Mouse (Mus musculus) limb, embryonic 10.5 days (tissue): ENCODE results near the gene Cyp2d22. TPM values are rescaled to one million over a fixed set of nuclear protein-coding genes. Genes with fewer than 3 reads are reported as not detected.
"Not testable (repeated sequence)": the region's sequence is repeated elsewhere in the genome, so short reads cannot be mapped to it uniquely, and the experiment has no call there.

Experiments
- DNase-seq: peaks from one replicate; pipeline ENCODE4 v3.0.0-alpha.2; 2017; ENCODE audit warnings: low spot score
- H3K27ac ChIP-seq: fragments of 300-500 bp; sonication (generic); 2 replicates; pipeline ENCODE4 v1.5.1; 2016; ENCODE audit warnings: mild to moderate bottlenecking
- H3K27me3 ChIP-seq: fragments of 300-500 bp; sonication (generic); 2 replicates; pipeline ENCODE4 v1.6.1; 2016; ENCODE audit warnings: low read depth, mild to moderate bottlenecking; ENCODE audit not compliant: poor library complexity, severe bottlenecking
- H3K36me3 ChIP-seq: fragments of 300-500 bp; sonication (generic); 2 replicates; pipeline ENCODE4 v1.6.1; 2016; ENCODE audit warnings: mild to moderate bottlenecking, moderate library complexity
- H3K4me1 ChIP-seq: fragments of 300-500 bp; sonication (generic); 2 replicates; pipeline ENCODE4 v1.6.1; 2016
- H3K4me3 ChIP-seq: fragments of 300-500 bp; sonication (generic); 2 replicates; pipeline ENCODE4 v1.5.1; 2016; ENCODE audit warnings: mild to moderate bottlenecking, moderate library complexity
- H3K9me3 ChIP-seq: fragments of 300-500 bp; sonication (generic); replicated peaks from 2 replicates; pipeline ENCODE4 v1.6.1; 2016; ENCODE audit warnings: mild to moderate bottlenecking
- WGBS: fragments of 180-500 bp; shearing (Covaris S2); methylation state at CpG from one replicate; pipeline ENCODE4 v1.1.7; 2016; 5-methylcytosine and 5-hydroxymethylcytosine counted together
- polyA plus RNA-seq: library from polyadenylated mRNA; unstranded; fragments of >200 nt; fragmentation: Nextera tagmentation; extraction: Ambion mirVana; gene quantifications from 2 replicates; pipeline ENCODE4 v1.2.1, GENCODE M21; 2016

The Cyp2d22 gene
- polyA plus RNA-seq, 1 experiment from 2014 or later: 2.9 TPM

- not testable (repeated sequence) for DNase-seq, H3K4me3 ChIP-seq
- 77% methylated on average over 2 of the region's 2 CpGs for WGBS
Observed at GRCm38 (mm10) chr15:82393922-82394321, 13.9 kb upstream of the Cyp2d22 start, which contains the start of gene Cyp2d11. TSS of gene Cyp2d11 (minus strand) at chr15:82394022.

GRCm38 (mm10) chr15:82389916-82390315, 9.9 kb upstream of the Cyp2d22 start:
- H3K36me3 ChIP-seq, H3K4me3 ChIP-seq, H3K27me3 ChIP-seq, DNase-seq, H3K27ac ChIP-seq, H3K9me3 ChIP-seq, H3K4me1 ChIP-seq: not testable (repeated sequence)
- 92% methylated on average over 10 of the region's 10 CpGs for WGBS

More at GRCm38 (mm10) chr15:82393922-82394321, 13.9 kb upstream of the Cyp2d22 start, which contains the start of gene Cyp2d11:
- not testable (repeated sequence) for H3K36me3 ChIP-seq, H3K27ac ChIP-seq, H3K4me1 ChIP-seq, H3K27me3 ChIP-seq, H3K9me3 ChIP-seq

GRCm38 (mm10) chr15:82385729-82386128, 5.7 kb upstream of the Cyp2d22 start:
- Histone ChIP-seq H3K9me3 (no peaks in the 10 kb centered on the region), H3K27me3 (no peaks in the 10 kb centered on the region), H3K4me1 (peaks cover 3% of the 10 kb centered on the region; the same call in 1 of the 2 replicates), H3K4me3 (no peak overlapping the region), H3K36me3 (no peaks in the 10 kb centered on the region), H3K27ac (no peak overlapping the region)
- no peak for DNase-seq
- WGBS: 94% methylated on average over 2 of the region's 2 CpGs

- WGBS: 91% methylated on average over 2 of the region's 2 CpGs
- no peak for DNase-seq
- H3K27me3 ChIP-seq: peaks cover 13% of the 10 kb centered on the region
- no peak overlapping the region for H3K27ac ChIP-seq
- H3K4me1 ChIP-seq: peaks cover 19% of the 10 kb centered on the region
- no peaks in the 10 kb centered on the region for H3K9me3 ChIP-seq
- H3K36me3 ChIP-seq: no peaks in the 10 kb centered on the region
- no peak overlapping the region for H3K4me3 ChIP-seq
Observed at GRCm38 (mm10) chr15:82382441-82382840, 2.4 kb upstream of the Cyp2d22 start.

GRCm38 (mm10) chr15:82380714-82381062, 628 bp upstream of the Cyp2d22 start:
- 41% methylated on average over 7 of the region's 7 CpGs for WGBS
- peaks cover 13% of the 10 kb centered on the region for H3K27me3 ChIP-seq
- no peaks in the 10 kb centered on the region for H3K9me3 ChIP-seq
- no peaks in the 10 kb centered on the region for H3K36me3 ChIP-seq
- H3K4me1 ChIP-seq: peaks cover 25% of the 10 kb centered on the region
- no peak for DNase-seq
- H3K27ac ChIP-seq: no peak overlapping the region
- peak overlapping the region; percentile 52 for H3K4me3 ChIP-seq

GRCm38 (mm10) chr15:82379511-82379870, 569 bp downstream of the Cyp2d22 start:
- no peaks in the 10 kb centered on the region for H3K36me3 ChIP-seq
- H3K4me1 ChIP-seq: peaks cover 25% of the 10 kb centered on the region
- H3K9me3 ChIP-seq: no peaks in the 10 kb centered on the region
- H3K4me3 ChIP-seq: peak overlapping the region; percentile 52
- DNase-seq: no peak
- H3K27ac ChIP-seq: peak overlapping the region; percentile 58
- H3K27me3 ChIP-seq: peaks cover 13% of the 10 kb centered on the region
- WGBS: 13% methylated on average over 7 of the region's 7 CpGs

- no peak for DNase-seq
- H3K27me3 ChIP-seq: peaks cover 13% of the 10 kb centered on the region
- peaks cover 25% of the 10 kb centered on the region for H3K4me1 ChIP-seq
- H3K4me3 ChIP-seq: no peak overlapping the region
- WGBS: 57% methylated on average over 15 of the region's 15 CpGs
- H3K27ac ChIP-seq: no peak overlapping the region
- no peaks in the 10 kb centered on the region for H3K36me3 ChIP-seq
- no peaks in the 10 kb centered on the region for H3K9me3 ChIP-seq
Observed at GRCm38 (mm10) chr15:82378261-82379180, 1.5 kb downstream of the Cyp2d22 start.

GRCm38 (mm10) chr15:82377701-82378100, 2.4 kb downstream of the Cyp2d22 start:
- Histone ChIP-seq H3K36me3 (no peaks in the 10 kb centered on the region), H3K4me1 (peaks cover 25% of the 10 kb centered on the region), H3K9me3 (no peaks in the 10 kb centered on the region), H3K27ac (no peak overlapping the region), H3K4me3 (no peak overlapping the region), H3K27me3 (peaks cover 13% of the 10 kb centered on the region)
- no peak for DNase-seq
- 82% methylated on average over 5 of the region's 5 CpGs for WGBS

- WGBS: 84% methylated on average over 17 of the region's 17 CpGs
- Histone ChIP-seq H3K9me3 (no peaks in the 10 kb centered on the region), H3K27ac (no peak overlapping the region), H3K27me3 (peaks cover 13% of the 10 kb centered on the region), H3K4me1 (peaks cover 25% of the 10 kb centered on the region), H3K4me3 (no peak overlapping the region), H3K36me3 (no peaks in the 10 kb centered on the region)
- no peak for DNase-seq
Observed at GRCm38 (mm10) chr15:82376393-82377138, 3.5 kb downstream of the Cyp2d22 start.

GRCm38 (mm10) chr15:82375855-82376254, 4.2 kb downstream of the Cyp2d22 start:
- Histone ChIP-seq H3K36me3 (no peaks in the 10 kb centered on the region), H3K4me3 (no peak overlapping the region), H3K9me3 (no peaks in the 10 kb centered on the region), H3K27ac (no peak overlapping the region), H3K27me3 (peaks cover 13% of the 10 kb centered on the region), H3K4me1 (peaks cover 23% of the 10 kb centered on the region)
- DNase-seq: no peak
- 94% methylated on average over 9 of the region's 9 CpGs for WGBS

GRCm38 (mm10) chr15:82374437-82374836, 5.6 kb downstream of the Cyp2d22 start:
- H3K4me3 ChIP-seq: no peak overlapping the region
- no peaks in the 10 kb centered on the region for H3K36me3 ChIP-seq
- H3K9me3 ChIP-seq: no peaks in the 10 kb centered on the region
- 87% methylated on average over 5 of the region's 5 CpGs for WGBS
- no peak overlapping the region for H3K27ac ChIP-seq
- peaks cover 9% of the 10 kb centered on the region for H3K4me1 ChIP-seq
- DNase-seq: no peak
- peaks cover 11% of the 10 kb centered on the region for H3K27me3 ChIP-seq

- H3K36me3 ChIP-seq: no peaks in the 10 kb centered on the region
- H3K9me3 ChIP-seq: no peaks in the 10 kb centered on the region
- H3K4me3 ChIP-seq: no peak overlapping the region
- H3K27ac ChIP-seq: no peak overlapping the region
- H3K4me1 ChIP-seq: 0 out of 2 replicates have a peak, but pooled peaks cover 6% of the 10 kb centered on the region
- DNase-seq: no peak
- 86% methylated on average over 5 of the region's 5 CpGs for WGBS
- peaks cover 5% of the 10 kb centered on the region; the same call in 1 of the 2 replicates for H3K27me3 ChIP-seq
Observed at GRCm38 (mm10) chr15:82372991-82373390, 7.1 kb downstream of the Cyp2d22 start.

GRCm38 (mm10) chr15:82372446-82372845, 7.6 kb downstream of the Cyp2d22 start:
- no peaks in the 10 kb centered on the region for H3K27me3 ChIP-seq
- H3K4me3 ChIP-seq: no peak overlapping the region
- WGBS: 93% methylated on average over 6 of the region's 6 CpGs
- no peak for DNase-seq
- 0 out of 2 replicates have a peak, but pooled peaks cover 6% of the 10 kb centered on the region for H3K4me1 ChIP-seq
- no peaks in the 10 kb centered on the region for H3K36me3 ChIP-seq
- no peaks in the 10 kb centered on the region for H3K9me3 ChIP-seq
- H3K27ac ChIP-seq: no peak overlapping the region
